Mouse (Mus musculus) fibroblast of lung, adult 2 months (primary cell): Measurements from ENCODE around the gene Cobll1.

ENCODE experiments used
- DNase-seq: peaks from one replicate; pipeline ENCODE4 v3.0.0-alpha.2; 2011; ENCODE audit warnings: low read depth

Gene Cobll1

DNA sequence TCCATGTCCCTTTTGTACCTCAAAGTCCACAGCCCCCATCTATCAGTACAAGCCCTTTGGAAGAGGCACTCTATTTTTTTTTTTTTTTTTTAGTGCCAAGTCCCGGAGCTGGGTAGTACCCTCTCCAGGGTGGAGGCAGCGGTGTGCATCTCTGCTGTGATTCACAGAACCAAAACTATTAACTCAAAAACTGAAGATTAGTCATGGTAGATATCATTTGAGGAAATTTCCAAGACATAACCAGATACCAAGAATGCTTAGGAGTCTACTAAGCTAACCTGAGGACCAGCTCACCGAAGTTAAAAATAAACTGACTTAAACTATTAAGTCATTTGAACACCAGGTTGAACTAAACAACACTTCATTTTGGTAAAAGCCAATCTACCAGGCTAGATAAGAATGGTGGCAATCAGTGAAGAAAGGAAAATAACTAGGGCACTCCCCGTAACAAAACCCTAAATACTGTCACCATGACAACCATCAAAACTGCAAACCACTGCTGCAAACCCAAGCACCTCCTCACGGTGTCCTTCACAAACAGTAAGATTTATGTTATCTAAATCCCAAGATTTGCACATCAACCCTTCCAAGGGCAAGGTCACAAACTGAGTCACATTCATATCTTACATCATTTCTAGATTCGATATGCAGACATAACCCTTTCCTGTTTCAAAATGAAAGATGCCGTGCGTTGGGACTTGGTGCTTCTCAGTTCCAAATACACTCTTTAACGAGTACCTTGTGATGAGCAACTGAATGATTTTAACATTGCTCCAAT, 43.8 kb downstream of the Cobll1 start:
- DNase-seq: no peak

DNA sequence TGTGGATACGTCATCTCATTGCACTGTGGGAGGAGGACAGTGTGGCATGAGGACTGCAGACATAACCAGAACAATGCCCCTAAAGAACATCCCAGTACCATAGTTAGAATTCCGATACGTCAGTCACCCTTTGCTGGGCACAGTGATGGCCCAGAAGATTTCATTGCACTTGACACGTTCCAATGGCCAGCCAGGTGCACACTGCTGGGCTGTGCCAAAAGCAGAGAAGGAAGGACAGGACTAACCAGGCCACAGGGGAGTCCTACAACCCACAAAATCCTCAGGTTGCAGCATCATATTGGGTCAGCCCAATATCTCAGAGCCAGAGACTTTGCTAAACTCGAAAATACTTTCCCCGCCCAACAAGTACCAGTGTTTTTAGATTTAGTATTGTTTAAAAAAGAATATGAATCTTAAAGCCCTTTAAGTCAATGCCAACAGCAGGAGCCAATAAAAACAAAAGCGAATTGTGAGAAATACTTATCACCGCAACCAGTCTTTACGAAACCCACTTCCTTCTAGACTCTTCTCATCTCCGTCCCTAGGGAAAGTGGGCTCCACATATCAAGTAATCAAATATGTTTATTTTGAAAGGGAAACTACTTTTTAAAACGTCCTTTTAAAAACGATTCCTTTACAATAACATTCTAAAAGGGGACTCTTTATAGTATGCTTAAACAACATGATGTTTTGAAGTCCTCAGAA, 46.0 kb downstream of the Cobll1 start:
- DNase-seq: no peak

DNA sequence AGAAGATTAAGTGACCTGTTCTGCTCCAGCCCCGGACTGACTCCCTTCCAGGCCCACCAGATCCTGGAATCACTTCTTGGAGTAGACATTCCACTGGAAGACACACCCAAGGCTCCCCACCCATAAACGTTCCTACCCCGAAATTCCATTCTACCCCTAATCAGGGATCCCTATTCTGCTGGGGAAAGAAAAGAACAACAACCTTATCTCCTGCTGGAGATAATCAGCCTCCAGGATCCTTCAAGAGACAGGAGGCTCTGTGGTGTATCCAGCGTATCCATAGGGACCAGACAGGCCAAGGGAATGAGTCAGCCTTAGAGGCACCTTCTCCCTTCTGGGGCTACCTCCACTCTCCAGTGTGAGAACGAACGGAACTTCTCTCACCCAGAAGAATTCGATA, 47.8 kb downstream of the Cobll1 start:
- no peak for DNase-seq

DNA sequence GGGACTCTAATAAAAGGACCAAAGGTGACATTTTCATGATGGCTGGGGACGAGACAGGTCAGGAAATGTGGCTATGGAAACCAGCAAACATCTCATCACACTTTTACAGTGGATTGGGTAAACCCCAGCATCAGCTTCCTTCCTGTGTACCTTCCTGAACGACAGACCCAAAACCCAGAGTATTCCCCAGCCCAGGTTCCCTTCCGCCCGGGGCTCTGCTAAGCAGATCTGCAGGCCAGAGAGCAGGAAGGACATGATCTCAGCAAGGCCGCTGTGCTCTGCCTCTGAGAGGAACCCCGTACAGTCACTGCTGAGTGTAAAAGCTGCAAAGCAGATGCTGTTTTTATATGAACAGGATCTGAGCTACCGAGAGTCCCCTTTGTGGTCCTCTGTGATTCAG, 49.9 kb downstream of the Cobll1 start:
- DNase-seq: no peak

DNA sequence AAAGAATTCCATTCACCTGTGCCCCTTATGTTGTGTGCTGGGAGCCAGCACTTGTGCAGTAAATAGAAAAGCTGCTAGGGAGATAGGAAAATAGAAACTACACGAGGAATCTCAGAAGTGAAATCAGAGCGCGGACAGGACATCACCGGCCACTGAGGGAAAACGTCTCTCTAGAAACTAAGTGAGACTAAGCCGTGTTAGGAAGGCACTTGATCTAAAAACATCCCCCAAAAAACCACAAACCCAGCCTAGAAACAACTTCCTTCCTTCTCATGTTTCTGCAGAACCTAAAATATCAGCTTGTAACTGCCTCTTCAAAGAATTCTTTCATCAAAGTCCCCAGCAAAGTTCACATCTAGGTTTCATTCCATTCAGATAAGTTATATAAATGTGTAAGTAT, 50.6 kb downstream of the Cobll1 start:
- no peak for DNase-seq

DNA sequence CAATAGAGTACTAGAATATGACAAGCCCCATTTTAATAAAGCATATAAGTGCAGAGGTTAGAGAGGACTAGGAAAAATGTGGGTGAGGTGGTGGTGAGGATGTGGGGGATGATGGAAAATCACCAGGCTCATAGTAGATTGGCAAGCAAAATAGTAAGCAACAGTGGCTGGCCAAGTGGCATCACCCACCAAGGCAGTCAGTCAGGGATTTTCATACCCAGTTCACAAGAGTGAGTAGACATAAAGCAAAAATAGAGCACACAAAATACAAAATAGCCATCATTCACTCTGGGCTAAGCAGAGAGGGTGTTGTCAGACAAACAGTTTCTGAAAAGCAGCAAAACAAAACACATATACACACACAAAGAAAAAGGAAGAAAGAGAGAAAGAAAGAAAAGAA, 51.6 kb downstream of the Cobll1 start:
- no peak for DNase-seq

DNA sequence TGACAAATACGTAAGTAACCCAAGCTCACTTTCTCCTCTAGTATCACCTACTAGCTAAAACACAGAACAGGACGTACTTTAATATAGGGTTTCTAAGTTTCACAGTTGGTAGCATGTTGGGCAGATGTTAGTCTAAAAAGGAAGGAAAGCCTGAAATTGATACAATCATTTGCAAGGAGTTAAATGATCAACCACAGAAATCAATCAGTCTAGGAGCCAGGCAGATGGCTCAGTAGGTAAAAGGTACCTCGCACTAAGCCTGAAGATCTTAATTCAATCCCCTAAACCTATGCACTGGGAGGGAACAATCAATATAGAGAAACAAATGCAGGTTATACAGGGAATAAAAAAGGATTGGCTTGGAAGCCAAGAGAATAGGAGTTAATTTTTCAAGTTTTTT, 52.0 kb downstream of the Cobll1 start:
- no peak for DNase-seq

DNA sequence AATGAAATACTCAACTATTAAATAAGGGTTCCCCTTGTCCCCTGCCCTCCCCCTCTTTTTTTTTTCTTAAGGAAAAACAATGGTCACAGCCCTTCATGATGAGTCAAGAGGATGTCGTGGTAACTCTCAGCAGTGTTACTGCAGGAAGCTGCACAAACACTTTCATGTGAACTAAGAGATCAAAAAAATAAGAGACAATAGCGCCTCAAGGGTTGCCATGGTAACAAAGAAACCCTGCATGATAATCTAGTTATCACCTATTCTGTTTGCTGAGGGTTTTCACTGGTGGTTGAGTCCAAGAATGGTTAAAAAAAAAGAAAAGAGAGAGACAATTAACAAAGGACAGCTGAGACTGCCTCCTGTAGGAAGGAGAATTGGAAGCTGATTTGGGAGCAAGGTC, 56.5 kb downstream of the Cobll1 start:
- no peak for DNase-seq

DNA sequence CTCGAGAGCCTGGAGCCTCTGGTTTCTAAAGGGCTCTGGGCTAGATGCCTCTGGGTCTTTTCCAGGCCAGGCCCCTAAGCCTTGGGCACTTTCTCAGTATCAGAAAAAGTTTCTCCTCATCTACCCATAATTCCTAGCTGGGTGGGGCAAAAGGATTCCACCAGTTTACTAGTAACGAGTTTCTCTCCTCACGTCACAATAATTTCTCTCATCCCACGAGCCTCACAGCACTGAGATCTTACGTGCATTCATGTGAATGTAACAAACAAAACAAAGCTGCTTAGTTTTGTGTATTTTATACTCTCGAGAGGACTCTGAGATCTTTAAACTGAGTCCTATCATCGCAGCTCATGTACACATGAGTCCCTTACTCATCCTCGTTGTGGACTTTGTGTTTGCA, 57.5 kb downstream of the Cobll1 start:
- DNase-seq: no peak

DNA sequence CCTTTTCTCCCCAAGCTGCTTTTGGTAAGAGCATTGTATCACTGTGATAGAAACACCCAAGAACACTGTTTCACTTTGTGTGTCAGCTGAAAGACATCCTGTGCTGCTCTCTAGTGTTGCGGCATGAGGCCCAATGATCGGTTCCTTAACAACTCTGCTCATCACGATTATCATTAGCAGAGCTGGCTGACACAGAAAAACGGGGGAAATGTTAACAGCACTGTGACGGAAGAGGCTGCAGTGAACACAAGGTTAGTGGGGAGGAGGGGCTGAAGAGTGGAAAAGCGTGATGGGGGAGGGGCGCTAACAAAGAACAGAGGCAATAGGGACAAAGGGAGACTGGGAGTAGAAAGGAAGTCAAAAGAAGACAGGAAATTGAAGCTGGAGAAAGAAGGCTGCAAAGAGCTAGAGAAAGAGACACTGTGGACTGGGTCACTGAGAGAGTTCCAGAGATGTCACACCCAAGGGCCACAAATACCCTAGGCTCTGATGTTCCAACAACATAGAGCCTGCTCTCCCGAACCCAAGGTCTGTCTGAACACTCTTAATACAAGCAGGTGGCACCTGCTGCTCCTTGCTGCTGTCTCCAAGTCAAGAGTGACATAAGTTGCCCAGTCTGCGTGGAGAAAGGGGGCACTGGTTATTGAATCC, 58.0 kb downstream of the Cobll1 start:
- DNase-seq: no peak

DNA sequence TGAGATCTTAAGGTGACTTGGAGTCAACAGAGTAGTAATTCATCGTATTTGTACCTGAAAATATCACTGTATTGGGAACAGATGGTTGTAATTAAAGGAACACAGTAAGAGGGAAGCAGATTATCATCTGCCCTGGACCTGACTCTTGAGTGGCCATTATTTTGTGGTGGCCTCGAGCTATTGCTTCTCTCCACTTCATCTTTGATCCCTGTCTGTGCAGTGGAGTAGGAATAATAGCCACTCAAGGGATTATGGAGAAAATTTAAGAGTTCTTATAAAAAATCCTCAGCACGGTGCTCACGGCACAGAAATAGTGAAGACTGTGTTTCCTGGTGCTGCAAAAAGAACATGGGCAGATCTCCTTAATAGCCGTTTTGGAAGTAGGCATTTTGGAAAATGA, 63.6 kb downstream of the Cobll1 start:
- DNase-seq: no peak

DNA sequence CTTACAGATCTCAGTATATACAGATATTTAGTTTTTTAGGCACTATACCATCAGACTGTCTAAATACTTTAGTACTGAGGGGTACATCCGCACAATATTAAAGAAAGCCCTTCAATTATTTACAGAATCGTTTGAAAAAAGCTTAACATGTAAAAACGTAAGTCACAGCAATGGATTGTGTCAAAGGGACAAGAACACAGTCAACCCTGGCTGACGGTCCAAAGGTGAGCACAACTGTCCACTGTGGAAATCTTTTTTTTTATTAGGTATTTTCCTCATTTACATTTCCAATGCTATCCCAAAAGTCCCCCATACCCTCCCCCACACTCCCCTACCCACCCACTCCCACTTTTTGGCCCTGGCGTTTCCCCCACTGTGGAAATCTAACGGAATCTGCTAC, 67.1 kb downstream of the Cobll1 start:
- DNase-seq: no peak

DNA sequence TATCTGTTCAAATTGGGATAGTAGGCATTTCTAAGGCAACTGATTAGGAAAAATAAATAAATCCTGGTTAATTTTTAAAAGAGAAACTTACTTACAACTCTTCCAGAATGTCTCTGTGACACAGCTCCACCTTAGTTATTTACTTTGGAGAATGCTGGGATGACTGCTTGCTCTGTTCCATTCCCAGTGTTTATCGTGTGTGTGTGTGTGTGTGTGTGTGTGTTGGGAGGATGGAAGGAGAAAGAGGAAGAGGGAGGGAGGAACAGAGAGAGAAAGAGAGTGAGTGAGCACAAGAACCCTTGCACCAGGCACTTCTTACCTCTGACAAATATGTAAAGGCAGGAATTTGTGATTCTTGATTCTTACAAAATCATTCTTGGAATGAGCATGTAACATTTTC, 67.7 kb downstream of the Cobll1 start:
- no peak for DNase-seq

DNA sequence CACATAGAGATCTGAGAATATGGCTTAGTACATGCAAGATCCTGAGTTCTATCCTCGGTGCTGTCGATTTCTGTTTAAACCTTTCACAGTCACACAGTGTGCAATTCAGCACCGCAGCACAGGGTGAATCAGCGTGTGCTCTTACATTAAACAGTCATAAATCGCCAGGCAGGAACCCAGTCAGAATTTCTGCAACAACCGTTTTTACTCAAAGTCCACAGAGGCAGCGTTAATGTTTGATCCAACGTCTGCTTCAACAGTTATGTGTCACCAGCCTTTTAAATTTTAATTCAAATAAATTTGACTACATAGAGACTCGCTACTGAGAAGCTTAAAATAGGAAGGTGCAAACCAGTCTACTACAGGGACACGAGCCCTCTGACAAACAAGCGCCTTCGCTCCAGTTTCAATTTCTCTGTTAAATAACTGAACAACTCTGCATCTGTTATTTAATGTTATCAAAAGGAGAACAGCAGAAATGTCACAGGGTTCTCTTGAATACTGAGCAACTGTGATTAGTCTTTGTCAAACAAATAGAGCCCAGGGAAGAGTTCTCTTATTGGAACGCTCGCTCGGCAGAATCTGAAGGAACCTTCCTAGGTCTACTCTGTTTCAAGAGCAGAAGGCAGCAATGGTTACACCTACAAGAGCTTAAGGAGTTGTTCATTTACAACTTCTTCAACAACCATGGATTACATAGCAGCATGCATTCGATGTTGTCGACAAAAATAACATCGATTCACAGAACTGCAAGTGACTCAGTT, 68.3 kb downstream of the Cobll1 start:
- DNase-seq: no peak

DNA sequence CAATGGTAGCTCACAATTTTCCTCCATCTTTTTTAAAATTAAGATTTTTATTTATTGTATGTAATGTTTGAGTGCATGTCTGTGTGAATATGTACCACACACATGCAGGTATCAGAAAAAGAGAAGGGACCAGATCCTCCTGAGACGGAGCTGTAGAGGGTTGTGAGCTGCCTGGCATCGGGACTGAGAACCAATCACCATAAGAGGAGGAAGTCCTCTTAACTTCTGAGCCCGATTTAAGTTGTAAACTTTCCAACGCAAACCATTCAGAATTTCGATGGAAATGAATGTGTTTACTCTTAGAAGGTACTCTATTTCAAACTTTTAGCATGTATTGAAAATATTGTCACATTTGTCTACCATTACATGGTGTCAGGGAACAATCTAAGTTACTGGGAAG, 68.9 kb downstream of the Cobll1 start:
- DNase-seq: no peak

DNA sequence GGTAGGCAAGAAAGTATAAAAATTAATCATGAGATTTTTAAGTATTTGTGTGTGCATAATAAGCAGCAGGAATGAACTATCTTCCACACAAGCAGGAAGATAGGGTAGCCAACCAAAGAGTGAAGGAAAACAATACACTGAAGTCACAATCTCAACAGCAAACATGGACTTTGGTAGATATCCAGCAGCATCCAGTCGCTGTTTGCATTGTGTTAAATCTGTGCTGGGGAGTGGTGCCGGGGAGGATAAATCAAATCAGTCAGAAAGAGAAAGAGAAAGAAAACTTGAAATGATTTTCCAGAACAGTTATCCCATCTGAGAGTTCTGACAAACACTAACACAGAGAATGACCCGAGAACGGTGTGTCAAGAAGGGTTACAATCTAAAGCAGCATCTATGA, 75.2 kb downstream of the Cobll1 start:
- DNase-seq: no peak

DNA sequence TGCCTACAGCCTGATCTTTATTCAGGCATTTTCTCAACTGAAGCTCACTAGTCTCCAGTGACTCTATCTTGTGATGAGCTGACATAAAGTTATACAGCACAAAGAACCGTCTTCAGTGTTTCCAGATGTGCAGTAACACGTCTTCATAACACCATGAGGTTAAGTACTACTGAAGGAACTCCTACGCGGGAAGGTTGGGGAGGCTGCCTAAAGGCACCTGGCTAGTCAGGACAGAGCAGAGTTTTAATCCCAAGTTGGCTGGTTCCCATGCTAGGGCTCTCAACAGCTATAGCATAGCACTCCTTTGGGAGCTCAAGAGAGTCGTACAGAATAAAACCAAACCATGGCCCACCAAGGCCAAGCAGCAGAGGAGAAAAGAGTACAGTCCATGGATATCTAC, 76.6 kb downstream of the Cobll1 start:
- DNase-seq: no peak

DNA sequence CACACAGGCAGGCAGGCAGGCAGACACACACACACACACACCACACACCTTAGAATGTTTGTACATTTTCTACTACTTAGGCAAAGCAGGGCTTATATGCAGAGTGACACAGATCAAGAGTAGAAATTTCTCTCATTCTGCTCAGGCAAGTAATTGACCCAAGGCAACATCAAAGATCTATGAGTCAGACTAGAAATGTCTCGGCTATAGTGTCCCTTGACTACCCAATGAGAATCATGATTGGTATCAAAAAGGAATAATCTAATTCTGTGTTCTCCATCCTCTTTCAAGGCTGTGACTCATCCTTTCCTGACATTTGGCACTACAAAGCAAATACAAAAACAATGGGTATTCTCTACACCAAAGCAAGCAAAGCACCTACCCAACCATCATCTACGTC, 77.5 kb downstream of the Cobll1 start:
- DNase-seq: no peak

DNA sequence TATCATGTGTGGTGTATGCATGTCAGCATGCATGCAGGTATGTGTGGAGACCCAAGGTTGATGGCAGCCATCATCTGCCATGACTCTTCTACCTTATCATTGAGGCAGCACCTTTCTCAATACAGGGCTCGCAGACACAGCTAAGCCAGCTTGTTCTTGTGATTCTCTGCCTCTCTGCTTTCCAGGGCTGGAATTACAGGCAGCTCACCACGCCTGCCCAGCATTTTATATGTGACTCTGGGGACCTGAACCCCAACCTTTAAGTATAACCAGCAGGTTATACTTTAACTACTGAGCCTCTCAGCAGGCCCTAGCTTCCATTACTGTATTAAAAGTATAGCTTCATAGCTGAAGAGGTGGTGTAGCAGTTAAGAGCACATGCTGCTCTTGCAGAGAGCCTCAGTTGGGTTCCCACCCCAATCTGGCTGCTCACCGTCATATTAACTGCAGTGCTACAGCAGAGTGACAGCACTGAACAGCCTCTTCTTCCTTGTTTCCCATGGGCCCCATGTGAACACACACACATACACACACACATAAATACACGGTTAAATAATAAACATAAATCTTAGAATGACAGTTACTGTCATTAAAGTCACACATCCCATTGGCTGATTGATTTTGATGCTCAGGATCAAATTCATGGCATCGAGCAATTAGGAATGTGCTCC, 81.1 kb downstream of the Cobll1 start:
- DNase-seq: no peak

DNA sequence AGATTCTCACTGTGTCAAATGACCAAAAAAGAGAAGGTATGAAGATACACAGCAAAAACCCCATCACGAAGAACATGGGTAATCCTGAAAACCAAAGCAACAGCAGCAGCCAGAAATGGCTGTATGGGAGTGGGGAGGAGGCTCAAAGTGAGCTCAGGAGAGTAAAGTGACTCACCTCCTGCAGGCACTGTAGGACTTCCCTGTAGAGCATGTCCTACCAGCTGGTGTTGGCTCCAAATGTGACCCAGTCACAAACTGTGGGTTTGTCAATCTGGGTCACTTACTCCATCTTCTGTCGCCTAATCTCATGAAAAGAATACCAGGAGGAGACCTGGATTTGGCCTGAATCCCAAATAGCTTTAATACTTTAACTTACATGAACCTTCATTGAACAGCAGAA, 81.9 kb downstream of the Cobll1 start:
- DNase-seq: no peak

DNA sequence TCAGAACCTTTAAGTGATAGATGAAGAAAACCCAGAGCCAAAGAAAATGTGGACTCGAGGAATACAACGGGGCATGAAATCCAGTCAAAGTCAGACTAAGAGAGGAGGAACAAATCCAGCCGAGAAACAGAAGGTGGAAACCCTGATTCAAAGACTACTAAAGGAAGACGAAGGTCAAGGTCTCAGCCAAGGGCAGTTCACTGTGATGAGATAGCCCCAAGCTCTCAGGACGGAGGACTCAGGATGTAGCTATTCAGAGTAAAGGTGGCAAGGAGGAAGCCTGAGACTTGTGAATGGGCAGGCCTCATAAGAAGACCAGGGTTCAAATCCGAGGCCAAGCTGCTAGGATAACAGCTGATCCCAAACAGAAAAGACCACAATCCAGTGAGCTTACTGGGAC, 90.3 kb downstream of the Cobll1 start:
- no peak for DNase-seq

DNA sequence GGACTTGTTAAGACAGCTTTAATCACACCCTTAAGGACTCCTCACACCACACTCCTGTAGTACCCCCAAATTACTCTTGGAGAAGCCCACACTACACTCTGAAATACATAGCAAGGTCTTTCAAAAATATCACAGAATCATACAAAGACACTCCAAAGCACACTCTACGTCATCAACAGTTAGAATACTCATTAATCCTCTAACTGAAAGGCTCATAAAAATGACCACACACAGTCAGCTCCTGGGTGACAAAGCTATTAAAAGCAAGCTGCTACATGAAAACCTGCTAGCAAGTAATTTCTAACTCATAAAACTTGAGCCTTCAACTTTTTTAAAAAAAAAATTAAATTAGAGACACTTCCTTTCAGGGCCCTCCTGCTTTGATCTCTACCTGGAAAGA, 91.8 kb downstream of the Cobll1 start:
- no peak for DNase-seq
